Mouse (Mus musculus) cerebellum, postnatal 36 days (tissue): Measurements from ENCODE around the gene Gad2.
"Not testable (repeated sequence)": the region's sequence is repeated elsewhere in the genome, so short reads cannot be mapped to it uniquely, and the experiment has no call there.

Source experiments
- DNase-seq, 2 experiments: peaks; one replicate each; pipeline ENCODE4 v3.0.0; 2021 to 2022; ENCODE audit warnings: mixed read lengths in 2 of 2

Gad2 gene

DNA sequence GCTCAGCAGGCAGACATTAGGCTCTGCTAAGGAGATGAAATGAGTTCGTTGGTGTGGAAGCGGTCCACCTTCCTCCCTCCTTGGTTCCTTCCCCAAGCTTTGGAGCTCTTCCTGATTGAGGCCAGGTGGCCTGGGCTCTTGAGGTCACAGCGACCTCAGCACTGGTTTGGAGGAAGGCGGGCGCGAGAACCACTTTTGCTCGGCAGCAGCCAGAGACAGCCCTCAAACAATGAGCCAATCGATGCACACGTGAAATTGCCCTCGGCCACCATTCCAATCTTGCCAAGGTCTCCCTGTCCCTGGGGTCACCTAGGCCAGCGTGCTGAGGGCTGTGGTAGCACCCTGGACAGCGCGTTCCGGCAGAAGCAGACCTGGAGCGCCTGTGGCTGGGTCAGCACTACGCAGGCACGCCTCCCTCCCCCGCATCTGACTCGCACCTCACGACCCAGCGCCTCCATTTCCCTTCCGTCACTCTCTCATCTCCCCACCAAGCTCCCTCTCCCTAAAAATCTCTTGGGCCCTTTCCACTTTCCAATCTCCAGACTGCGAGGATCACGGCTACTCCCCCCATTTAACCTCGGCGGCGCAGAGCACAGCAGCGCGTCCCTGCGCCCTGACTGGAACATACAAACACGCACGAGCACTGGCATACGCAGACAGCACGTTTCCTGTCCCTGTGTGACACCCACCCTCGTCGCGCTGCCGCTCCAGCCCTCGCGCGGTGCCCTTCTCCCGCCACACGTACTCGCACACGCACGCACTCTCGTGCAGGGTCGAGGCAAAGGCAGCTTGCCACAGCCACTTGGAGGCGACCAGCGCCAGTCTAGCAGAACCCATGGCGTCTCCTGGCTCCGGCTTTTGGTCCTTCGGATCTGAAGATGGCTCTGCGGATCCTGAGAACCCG is at the start of gene Gad2:
Gene Gad2 (plus strand): TSS at position 378 of the 904 bp plus-strand sequence.
- DNase-seq: peak; percentile 13 to 17

DNA sequence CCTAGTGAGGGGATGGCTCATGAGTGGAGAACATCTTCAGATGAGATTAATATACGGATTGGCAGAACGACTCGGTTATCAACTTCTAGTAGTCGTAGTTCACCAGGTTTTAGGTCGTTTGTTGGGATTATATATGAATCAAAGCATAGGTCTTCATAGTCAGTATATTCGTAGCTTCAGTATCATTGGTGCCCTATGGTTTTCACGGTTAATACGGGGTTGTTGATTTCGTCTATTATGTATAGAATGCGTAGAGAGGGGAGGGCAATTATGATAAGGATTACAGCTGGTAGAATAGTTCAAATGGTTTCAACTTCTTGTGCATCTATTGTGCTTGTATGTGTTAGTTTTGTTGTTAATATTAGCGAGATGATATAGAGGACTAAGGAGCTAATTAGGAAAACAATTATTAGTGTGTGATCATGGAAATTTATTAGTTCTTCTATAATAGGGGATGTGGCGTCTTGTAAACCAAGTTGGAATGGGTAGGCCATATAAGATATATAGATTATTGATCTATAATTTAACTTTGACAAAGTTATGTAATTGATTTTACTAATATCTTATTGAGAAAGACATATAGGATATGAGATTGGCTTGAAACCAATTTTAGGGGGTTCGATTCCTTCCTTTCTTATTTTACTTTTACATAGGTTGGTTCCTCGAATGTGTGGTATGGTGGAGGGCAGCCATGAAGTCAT is 34.4 kb upstream of the Gad2 start:
- not testable (repeated sequence) for DNase-seq

DNA sequence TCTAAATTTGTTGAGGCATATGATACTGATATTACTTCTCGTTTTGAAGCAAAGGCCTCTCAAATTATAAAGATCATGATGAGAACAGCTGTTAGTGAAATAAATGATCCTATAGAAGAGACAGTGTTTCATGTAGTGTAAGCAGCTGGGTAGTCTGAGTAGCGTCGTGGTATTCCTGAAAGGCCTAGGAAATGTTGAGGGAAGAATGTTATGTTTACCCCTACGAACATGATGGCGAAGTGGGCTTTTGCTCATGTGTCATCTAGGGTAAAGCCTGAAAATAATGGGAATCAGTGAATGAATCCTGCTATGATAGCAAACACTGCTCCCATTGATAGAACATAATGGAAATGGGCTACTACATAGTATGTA is 33.8 kb upstream of the Gad2 start:
- DNase-seq: not testable (repeated sequence)

DNA sequence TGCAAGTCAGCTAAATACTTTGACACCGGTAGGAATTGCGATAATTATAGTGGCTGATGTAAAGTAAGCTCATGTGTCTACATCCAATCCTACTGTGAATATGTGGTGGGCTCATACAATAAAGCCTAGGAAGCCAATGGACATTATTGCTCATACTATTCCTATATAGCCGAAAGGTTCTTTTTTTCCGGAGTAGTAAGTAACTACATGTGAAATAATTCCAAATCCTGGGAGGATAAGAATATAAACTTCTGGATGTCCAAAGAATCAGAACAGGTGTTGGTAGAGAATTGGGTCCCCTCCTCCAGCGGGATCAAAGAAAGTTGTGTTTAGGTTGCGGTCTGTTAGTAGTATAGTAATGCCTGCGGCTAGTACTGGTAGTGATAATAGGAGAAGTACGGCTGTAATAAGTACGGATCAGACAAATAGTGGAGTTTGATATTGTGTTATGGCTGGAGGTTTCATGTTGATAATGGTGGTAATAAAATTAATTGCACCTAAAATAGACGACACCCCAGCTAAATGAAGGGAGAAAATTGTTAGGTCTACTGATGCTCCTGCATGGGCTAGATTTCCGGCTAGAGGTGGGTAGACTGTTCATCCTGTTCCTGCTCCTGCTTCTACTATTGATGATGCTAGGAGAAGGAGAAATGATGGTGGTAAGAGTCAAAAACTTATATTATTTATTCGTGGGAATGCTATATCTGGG is 33.2 kb upstream of the Gad2 start:
- DNase-seq: not testable (repeated sequence)

DNA sequence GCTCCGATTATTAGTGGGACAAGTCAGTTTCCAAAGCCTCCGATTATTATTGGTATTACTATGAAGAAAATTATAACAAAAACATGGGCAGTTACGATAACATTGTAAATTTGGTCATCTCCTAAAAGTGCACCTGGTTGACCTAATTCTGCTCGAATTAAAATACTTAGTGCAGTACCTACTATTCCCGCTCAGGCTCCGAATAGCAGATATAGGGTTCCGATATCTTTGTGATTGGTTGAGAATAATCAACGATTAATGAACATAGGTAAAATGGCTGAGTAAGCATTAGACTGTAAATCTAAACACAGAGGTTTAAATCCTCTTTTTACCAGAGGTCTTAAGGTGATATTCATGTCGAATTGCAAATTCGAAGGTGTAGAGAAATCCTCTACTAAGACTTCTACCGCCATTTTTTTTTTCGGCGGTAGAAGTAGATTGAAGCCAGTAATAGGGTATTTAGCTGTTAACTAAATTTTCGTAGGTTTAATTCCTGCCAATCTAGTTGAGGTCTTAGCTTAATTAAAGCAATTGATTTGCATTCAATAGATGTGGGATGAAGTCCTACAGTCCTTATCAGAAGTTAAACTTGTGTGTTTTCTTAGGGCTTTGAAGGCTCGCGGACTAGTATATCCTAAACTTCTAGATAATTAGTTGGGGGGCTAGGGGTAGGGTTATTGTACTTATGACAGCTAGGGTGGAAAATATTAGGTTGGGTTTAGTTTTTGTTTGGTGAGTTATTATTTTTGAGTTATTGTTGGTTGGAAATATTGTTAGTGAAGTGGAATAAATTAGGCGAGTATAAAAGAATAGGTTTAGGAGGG is 32.4 kb upstream of the Gad2 start:
- not testable (repeated sequence) for DNase-seq

DNA sequence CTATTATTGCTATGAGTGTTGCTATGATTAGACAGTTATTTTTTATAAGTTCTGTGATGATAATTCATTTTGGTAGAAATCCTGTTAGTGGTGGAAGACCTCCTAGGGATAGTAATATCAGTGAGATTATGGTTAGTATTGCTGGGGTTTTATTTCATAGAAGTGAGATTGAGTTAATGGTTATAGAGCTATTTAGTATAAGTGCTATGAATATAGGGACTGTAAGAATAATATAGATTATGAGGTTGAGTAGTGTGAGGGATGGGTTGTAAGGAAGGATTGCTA is 31.9 kb upstream of the Gad2 start:
- DNase-seq: no peak

DNA sequence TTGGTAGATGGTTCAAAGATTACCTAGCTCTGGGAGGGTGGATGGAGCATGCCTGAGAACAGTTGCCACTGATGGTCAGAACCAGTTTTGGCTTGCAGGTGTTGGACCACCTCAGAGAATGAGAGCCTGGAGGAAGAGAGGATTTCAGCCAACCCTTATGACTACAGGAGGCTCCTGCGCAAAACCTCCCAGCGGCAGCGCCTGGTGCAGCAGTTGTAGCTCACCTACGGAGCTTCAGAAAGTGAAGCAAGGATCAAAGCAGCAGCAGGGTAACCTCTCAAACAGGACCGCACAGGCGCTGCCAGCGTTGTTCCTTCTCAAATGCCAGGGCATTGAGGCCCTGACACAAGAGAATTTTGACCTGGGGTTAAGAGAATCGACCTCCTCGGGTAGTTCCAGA is 4.1 kb upstream of the Gad2 start:
- DNase-seq: no peak

DNA sequence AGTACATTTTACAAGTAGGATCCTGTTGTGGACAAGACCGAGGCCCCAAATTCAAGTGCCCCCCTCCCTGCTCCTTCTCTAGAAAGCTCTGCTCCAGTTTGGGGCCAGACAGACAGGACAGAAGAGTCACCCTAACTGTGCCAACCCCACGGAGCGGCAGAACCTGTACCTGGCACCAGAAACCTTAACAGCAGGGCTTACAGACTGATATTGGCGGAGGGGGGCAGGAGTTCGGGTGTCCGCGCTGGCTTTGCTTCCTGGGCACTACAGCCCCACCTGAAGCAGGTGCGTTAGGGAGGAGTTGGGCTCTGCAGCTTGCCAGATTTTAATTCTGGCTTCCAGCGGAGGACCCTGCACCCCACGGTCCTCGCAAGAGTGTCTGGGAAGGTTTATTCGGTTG is 2.6 kb upstream of the Gad2 start:
- DNase-seq: no peak

DNA sequence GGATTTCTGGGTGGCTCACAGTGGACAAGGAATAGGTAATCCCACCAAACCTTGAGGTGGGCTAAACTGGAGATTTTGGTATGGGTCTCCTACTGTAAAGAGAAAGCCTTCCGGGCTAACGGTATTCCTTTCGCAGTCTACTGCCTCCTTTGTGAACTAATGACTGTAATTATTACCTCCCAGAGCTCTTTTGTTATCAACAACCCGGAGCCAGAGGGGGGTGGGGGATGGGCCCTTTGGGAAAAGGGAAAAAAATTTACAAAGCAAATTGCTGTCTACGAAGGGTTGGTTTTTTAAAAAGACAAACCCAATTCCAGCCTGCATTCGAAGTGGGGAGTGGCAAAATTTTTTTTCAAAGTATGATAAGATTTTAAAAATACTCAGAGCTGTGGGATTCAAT is 2.0 kb upstream of the Gad2 start:
- DNase-seq: no peak

DNA sequence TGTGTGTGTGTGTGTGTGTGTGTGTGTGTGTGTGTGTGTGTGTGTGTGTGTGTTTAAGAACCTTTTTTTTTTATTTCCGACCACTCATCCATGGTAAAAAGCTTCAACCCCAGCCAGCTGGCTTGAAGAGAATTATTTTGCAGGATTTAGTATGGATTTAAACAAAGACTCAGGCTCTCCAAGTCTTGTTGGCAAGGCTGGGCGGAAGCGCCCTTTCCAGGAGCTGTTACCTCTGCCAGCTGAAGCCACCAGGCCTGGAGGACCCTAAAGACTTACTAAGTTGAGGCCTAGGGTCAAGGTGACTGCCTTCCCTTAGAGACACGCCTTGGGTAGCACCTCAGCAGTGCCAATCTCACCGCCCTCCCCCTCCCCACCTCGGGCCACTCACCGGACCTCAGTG is 1.5 kb upstream of the Gad2 start:
- no peak for DNase-seq

DNA sequence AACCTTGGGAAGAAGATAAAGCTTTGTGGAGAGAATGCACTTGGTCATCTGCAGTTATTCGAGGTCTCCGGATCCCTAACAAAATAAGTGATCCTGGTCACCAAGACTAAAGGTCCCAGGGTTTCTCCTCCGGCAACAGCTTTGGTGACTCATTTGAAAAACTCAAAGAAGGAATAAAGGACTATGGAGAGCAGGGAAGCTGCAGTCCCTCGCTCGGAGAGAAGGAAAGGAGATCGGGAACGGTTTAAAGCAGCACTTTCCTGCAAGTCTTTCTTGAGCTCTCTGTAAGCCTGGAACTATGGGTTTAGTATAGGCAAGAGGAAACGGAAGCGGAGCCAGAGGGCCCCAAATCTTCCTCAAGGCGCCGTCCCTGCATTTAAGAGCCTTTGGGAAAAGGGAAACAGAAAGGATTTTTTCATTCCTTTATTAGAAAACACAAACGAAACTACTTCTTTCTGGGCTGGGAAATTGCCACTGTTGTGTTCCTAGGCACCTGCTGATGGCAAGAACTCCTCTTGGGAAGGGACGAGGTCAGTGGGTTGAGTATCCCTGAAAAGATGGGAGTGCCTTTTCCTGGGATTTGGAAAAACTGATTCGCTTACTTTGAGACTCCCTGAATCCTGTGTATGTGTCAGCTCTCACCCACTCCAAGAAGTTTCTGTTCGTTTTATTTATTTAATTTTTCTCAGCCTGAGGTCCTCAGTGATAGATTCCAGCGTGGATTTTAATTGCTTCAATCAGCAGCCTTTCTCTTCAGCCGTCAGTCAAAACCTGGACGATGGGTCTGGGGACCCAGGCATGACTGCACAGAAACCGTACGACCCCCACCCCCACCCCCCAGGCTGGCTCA is 802 bp upstream of the Gad2 start:
- no peak for DNase-seq

DNA sequence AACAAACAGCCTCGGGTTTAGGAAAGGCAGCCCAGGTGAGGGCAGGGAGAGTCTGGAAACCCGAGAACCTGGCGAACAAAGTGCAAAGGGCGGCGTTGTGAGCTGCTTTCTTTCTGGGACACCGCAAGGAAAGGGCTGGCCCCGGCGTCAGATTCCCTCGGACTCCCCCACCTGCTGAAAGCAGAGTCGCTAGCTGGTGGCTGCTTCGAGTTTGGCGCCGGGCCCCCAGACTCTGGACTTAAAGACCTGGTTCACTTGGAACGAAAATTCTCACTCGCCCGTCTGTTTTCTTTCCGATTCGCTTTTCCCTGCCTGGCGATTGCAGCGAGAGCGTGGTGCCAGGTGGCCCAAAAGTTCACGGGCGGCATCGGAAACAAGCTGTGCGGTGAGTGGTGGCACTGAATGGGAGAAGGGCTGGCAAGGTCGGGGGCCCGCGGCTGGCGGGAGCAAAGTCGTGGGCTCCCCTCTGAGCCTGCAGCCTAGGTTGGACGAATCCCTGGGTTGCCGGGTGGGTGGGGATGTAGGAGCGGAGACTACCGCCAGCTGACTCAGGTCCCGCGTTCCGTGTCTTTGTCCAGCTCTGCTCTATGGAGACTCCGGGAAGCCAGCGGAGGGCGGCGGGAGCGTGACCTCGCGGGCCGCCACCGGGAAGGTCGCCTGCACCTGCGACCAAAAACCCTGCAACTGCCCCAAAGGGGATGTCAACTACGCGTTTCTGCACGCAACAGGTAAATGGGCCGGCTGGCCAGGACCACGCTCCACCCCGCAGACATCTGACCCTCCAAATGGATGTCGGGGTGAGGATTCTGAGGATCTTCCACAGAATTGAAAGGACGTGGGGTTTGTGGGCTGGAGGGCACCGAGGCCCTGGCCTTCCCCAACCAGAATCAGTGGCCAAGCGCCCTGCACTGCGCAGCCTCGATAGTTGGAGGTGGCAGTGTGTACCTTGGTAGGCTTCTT is 1.4 kb downstream of the Gad2 start:
- DNase-seq: peak; percentile 4 to 10

DNA sequence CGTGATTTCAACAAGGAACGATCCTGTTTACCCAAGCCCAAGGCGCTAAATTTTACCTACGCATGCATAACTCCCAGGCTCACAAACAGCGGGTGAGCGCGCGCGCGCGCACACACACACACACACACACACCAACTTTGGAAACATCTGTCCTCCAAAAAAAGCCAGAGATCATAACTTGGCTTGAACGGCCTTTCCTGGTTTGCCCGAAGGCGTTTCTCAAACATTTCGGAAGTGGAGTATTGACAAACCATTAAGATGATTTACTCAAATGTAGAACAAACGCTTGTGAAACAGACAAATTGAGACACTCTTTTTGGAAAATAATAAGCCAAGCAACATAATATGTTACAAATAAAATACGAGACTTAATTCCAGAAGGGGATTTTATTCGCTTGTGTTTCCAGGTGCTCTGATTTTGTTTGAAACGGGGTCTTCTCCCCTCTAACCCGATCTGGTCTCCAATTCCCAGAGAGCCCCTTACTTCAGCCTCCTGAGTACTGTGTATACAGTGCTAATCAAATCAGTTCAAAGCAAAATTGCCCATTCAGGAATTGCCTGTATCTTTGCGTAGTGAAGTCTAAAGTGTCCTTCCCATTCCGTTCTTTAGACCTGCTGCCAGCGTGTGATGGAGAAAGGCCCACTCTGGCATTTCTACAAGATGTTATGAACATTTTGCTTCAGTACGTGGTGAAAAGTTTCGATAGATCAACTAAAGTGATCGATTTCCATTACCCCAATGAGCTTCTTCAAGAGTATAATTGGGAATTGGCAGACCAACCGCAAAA is 2.4 kb downstream of the Gad2 start:
- DNase-seq: no peak

DNA sequence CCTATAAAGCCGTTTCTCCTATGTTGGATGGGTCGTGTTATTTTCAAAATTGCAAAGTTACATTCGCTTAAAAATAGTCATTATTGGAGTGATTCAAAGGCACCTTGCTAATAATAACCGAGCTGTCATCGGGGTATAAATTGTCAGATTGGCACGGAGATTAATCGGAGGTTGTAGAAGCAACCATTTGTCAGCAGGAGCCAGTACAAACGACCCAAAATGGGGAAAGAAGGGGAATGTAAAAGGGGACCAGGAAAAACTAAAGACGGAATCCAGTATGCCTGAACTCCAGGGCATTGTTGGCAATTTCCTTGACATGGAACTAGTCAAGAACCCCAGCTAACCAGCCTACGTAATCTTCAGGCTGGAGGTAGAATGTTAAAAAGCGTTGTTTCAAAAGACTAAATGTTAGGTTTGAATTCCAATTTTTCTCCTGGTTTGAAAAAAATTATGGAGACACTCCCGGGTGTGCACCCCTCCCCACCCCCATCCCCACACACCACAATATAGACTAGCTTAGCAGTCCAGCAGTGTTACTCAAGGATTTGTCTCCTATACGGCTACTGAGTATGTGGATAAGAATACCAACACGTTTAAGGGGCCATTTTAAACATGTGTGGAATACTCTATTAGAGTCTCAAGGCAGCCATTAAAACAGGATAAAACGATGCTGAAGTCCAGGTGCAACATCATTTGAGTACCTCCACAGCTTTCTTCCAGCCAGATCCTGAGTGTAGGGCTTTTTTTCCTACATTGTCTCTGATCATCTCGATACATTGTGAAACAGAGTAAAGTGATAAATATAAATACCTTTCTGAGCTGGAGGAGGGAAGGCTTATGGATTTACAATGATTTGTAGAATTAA is 3.3 kb downstream of the Gad2 start:
- DNase-seq: no peak

DNA sequence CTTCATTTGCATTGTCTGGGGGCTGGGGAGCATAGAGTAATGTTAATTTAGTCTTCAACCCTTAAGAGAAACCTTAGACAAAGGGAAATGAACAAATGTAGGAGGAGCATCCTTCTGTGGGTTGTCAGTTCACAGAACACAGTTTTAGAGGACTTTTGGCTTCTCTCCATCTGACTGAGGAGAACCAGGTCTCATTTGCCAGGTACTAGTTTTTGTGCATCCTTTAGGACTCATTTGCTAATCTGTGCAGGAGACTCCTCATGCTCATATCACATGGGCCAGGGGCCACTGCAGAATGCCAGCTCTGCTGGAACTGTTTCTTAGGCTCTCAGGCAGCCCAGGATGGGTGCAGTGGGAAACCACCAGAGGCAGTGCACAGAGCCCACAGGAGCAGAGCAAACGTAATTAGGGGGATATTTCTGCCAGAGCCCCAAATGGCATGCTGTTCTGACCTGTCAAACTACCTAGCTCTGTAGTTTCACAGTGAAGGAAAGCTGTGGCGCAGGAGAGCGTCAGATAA is 5.2 kb downstream of the Gad2 start:
- no peak for DNase-seq

DNA sequence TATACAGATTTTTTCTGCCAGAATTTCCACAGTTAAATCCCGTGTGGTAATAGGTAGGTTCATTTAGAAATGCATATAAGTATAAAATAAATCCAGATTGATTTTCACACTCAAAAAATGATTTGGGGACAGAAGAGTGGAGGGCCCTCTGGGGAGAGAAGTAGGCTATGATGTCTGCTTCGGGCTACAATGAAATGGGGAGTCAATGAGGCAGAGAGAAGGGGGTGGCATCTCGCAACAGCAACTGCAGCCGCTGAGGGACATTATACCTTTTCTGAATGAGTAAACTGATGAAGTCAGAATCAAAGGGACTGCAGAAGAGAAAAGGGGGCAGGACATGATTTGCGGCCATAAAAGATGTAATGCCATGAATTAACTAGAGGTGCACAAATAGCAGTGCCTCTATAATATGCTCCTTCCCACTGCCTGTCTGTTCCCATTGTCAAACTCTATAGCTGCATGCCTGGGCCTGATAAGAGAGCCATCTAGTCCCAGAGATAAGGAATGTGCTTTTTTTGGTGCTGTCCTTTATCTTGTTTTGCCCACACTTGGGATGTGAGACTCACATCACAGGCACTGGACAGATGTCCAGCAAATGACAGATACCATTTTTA is 5.9 kb downstream of the Gad2 start:
- DNase-seq: no peak

DNA sequence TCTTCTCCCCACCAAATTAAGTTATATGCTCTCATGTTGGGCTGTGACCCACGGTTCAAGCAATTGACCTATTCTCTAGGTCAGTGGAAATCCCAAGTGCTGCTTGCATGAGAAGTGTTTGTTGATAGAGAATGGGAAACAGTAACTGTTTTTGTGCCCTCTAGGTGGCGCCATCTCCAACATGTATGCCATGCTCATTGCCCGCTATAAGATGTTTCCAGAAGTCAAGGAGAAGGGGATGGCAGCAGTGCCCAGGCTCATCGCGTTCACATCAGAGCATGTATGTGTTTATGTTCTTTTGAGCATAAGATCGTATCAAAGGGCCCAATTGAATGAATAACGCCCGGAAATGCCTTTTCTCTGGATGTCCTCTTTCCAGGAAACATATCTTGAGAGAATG is 12.8 kb downstream of the Gad2 start:
- peak; percentile 20 to 21 for DNase-seq

DNA sequence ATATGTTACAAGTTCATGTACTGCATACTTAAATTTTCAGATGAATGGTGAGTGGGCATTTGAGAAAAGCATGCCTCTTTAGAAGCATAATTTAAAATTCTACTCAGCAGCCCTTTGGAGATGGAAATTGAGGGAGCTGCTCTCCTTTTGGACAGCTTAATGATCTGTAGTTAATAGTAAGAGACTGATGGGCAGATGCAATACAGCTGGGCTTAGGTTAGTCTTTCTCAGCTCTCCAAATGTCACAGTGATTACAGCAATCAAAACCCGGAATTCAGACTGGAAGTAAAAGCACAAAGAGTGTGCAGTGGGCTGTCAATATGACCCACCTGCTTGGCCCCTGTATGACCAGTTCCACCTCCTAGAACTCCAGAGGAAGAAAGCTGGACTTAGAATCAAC is 24.1 kb downstream of the Gad2 start:
- DNase-seq: no peak
